Mouse (Mus musculus): ENCODE results near the gene Hps3.

DNA sequence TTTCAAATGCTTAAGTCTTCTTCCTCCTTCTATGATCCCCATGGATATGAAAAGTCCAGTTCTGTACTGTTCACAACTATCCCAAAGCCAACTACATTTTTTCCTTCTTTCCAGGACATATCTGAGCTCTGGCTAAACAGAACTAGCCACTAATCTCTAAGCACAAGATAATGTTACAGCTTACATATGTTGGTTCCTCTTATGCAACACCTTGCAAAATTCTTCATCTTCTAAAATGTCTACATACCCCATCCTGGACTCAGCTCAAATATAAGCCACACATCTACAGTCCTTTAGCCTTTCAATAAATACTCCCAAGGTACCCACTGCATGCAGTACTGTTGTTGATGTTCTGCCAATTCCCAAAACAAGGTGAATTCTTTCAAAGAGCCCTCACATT lies 8.6 kb downstream of the Hps3 start:
- TF ChIP-seq POLR2A (IDR thresholded peaks at IDR 0.05; ENCODE audit: low read depth, low read length) (no peak), CTCF (IDR thresholded peaks at IDR 0.05; ENCODE audit: borderline replicate concordance, insufficient read depth, low read length) (no peak)

All from embryonic fibroblast, embryonic 13.5 days (primary cell).